Mouse (Mus musculus) E14TG2a.4 (cell line): ENCODE results near the gene Kat7.
A peak's percentile ranks its signal among the peaks of the same experiment; 100 is the strongest.

Experiments used
- CTCF ChIP-seq: conservative IDR thresholded peaks from 2 replicates; pipeline ENCODE4 v1.5.1; 2014; ENCODE audit warnings: low read length
- POU5F1 ChIP-seq: IDR thresholded peaks from 2 replicates; pipeline ENCODE4 v1.6.1; 2014; ENCODE audit warnings: low read length, borderline replicate concordance

GRCm38 (mm10) chr11:95311425-95311807 lies 1.4 kb upstream of the Kat7 start:
- TF ChIP-seq CTCF (no peak), POU5F1 (peak; percentile 69)
